Mouse (Mus musculus): ENCODE measurements around the gene Rfx3. TPM values are rescaled to one million over a fixed set of nuclear protein-coding genes. Genes with fewer than 3 reads are reported as not detected.

The Rfx3 gene
- 12.5 and 12.7 TPM in 2 replicates for polyA plus RNA-seq (2015; fragmentation: Nextera tagmentation; extraction: Ambion mirVana)

DNA sequence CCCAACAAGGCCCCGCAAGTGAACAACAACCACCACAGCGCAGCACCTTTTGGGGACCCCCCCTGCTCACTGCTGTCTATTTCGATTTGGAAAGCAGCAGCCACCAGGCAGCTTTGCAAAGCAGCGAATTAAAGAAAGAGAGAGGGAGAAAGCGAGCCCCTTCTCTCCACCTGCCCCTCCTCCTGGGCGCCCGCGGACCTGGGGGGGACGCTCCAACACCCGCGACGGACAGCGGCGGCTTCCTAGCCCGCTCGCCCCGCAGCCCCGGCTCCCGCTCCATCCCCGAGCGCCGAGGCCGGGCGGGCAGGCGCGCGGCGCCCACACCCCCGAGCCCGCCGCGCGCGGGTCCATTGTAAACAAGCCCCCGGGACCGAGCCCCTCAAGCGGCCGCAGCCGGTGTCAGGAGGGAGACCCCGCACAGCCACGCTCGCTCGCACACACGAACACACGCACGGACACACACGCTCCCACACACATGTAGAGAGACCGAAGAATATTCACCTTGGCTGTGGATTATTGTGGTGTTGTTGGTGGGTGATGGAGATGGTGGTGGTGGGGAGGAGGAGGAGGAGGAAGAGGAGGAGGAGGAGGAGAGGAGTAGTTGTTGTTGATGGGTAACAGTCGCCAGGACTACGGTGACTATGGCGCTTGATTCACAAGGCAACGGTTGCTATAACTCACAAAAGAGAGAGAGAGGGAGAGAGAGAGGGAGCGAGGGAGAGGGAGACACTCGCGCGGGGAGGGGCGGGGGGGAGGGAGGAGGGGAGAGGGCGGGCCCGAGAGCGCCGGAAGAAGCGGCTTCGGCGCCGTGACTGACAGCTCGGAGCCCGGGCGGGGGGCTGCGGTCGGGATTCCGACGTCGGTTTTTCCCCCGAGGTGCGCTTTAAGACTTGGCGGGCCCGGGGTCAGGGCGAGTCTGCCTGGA lies at the start of gene Rfx3:
Gene Rfx3, minus strand, starts transcription at position 696 of the 925 bp plus-strand sequence.
- Histone ChIP-seq H3K4me2 (peak within 1 kb of the TSS; percentile 84), H3K36me3 (no peaks in the 10 kb centered on the region), H3K27me3 (no peaks in the 10 kb centered on the region), H3K4me3 (replicated peaks) (peak within 1 kb of the TSS; percentile 97), H3K4me1 (peaks cover 4% of the 10 kb centered on the region), H3K9me3 (replicated peaks) (no peaks in the 10 kb centered on the region), H3K27ac (peak within 1 kb of the TSS; percentile 100), H3K9ac (peak within 1 kb of the TSS; percentile 95)
- 0% methylated on average over 59 of the region's 78 CpGs for WGBS
- peak; percentile 92 for ATAC-seq (replicated peaks; ENCODE audit: low FRiP score)

DNA sequence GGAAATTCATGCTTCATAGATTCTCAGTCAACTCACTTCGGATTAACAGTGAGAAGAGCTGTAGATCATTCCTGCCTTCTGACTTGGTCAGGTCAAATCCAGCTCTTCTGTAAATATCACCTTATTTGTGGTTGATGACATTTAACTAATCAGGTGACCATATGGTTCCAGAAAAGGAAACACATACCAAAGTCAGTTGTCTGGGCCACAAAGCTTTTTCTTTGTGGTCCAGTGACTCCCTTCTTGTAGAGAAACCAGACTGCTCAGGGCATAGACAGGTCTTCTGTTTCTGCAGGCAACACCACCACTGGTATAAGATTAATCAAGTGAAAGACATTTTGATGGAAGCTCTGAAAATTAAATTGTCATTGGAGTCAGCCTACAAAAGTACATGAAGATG lies 41.1 kb upstream of the Rfx3 start:
- ATAC-seq (replicated peaks; ENCODE audit: low FRiP score) = no peak
- H3K36me3 ChIP-seq = no peaks in the 10 kb centered on the region
- H3K27ac ChIP-seq = no peak overlapping the region
- H3K27me3 ChIP-seq = no peaks in the 10 kb centered on the region
- H3K4me2 ChIP-seq = no peak overlapping the region
- no peaks in the 10 kb centered on the region for H3K4me1 ChIP-seq
- no peak overlapping the region for H3K4me3 ChIP-seq (replicated peaks)
- no peak overlapping the region for H3K9ac ChIP-seq
- no peaks in the 10 kb centered on the region for H3K9me3 ChIP-seq (replicated peaks)
- WGBS = 44% methylated on average over 1 of the region's 1 CpGs

DNA sequence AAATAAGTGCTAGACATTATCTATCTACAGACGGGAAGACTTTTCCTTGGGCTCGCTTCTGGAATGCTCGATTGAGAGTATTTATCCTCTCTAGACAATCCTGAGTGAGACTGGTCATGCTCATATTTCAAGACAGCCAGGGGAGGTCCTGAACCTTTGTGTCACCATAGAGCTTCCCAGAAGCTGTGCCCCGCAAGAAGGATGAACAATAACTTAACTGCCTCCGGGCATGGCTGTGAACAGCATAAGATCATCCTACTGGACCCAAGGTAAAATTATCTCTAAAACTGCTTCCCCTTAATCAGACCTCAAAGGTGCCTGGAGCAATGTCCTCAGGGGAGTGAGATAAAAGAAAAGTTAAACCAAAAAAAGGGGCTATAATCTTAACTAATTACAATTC lies 40.6 kb upstream of the Rfx3 start:
- Histone ChIP-seq H3K4me3 (replicated peaks) (no peak overlapping the region), H3K36me3 (no peaks in the 10 kb centered on the region), H3K4me2 (no peak overlapping the region), H3K27me3 (no peaks in the 10 kb centered on the region), H3K27ac (no peak overlapping the region), H3K9me3 (replicated peaks) (no peaks in the 10 kb centered on the region), H3K4me1 (no peaks in the 10 kb centered on the region), H3K9ac (no peak overlapping the region)
- 73% methylated on average over 5 of the region's 5 CpGs for WGBS
- ATAC-seq (replicated peaks; ENCODE audit: low FRiP score) = no peak

DNA sequence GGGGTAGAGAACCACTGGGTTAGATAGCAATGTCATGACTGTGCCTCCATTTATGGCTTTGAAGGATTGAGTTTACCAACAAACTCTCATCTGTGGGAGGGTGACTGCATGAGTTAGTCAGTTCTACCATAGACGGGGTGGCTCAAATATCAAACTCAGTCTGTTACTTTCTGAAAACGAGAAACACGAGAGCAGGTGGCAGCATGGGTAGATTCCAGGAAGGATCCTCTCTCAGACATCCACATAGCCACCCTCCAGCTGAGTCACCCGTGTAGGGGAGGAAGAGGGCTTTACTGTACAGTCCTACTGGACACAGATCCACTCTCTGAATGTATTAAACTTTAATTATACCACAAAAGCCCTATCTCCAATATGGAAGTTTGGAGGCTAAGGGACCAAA lies 38.3 kb upstream of the Rfx3 start:
- ATAC-seq (replicated peaks; ENCODE audit: low FRiP score) = no peak
- Histone ChIP-seq H3K27me3 (no peaks in the 10 kb centered on the region), H3K27ac (no peak overlapping the region), H3K9ac (no peak overlapping the region), H3K36me3 (no peaks in the 10 kb centered on the region), H3K4me2 (no peak overlapping the region), H3K9me3 (replicated peaks) (no peaks in the 10 kb centered on the region), H3K4me1 (no peaks in the 10 kb centered on the region), H3K4me3 (replicated peaks) (no peak overlapping the region)
- WGBS = 88% methylated on average over 4 of the region's 4 CpGs

DNA sequence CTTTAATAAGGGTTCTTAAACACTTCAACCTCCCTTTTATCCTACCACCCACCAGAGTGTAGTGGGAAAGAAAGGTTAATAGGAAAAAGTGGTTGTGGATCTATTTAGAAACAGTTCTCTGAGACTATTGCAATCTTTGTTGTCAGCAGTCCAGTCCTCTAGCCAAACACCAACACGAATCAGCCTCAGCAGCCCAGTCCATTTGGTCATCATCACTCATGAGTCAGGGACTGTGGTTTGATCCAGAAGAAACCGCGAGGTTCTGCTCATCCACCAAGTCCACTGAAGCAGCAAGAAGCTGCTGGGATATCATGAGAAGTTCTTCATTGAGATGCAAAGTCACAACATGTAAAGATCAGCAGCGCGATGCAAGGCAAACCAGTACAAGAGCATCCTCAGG lies 35.8 kb upstream of the Rfx3 start:
- ATAC-seq (replicated peaks; ENCODE audit: low FRiP score) = no peak
- Histone ChIP-seq H3K4me2 (no peak overlapping the region), H3K4me3 (replicated peaks) (no peak overlapping the region), H3K36me3 (no peaks in the 10 kb centered on the region), H3K9ac (no peak overlapping the region), H3K4me1 (no peaks in the 10 kb centered on the region), H3K27me3 (no peaks in the 10 kb centered on the region), H3K27ac (no peak overlapping the region), H3K9me3 (replicated peaks) (no peaks in the 10 kb centered on the region)
- WGBS = 80% methylated on average over 5 of the region's 5 CpGs

DNA sequence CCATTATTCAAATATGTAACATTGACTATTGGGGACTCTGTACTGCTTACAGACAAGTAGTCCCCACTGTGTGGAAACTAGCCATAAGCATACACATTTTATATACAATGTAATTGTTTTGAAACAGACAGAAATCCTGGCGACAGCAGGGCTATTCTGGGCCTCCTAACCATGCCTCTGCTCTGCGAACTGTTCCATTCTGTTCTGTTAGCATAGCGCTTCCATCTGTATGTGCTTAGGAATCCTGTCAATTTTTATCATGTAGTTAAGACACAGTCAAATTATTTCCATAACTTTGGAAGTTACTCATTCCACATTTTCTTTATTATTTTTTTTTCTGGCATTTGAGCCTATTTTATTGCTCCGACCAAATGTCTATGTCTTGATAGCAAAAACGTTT lies 34.0 kb upstream of the Rfx3 start:
- 76% methylated on average over 5 of the region's 5 CpGs for WGBS
- Histone ChIP-seq H3K4me1 (no peaks in the 10 kb centered on the region), H3K9ac (no peak overlapping the region), H3K27ac (no peak overlapping the region), H3K4me2 (no peak overlapping the region), H3K9me3 (replicated peaks) (no peaks in the 10 kb centered on the region), H3K4me3 (replicated peaks) (no peak overlapping the region), H3K27me3 (no peaks in the 10 kb centered on the region), H3K36me3 (no peaks in the 10 kb centered on the region)
- ATAC-seq (replicated peaks; ENCODE audit: low FRiP score) = no peak

DNA sequence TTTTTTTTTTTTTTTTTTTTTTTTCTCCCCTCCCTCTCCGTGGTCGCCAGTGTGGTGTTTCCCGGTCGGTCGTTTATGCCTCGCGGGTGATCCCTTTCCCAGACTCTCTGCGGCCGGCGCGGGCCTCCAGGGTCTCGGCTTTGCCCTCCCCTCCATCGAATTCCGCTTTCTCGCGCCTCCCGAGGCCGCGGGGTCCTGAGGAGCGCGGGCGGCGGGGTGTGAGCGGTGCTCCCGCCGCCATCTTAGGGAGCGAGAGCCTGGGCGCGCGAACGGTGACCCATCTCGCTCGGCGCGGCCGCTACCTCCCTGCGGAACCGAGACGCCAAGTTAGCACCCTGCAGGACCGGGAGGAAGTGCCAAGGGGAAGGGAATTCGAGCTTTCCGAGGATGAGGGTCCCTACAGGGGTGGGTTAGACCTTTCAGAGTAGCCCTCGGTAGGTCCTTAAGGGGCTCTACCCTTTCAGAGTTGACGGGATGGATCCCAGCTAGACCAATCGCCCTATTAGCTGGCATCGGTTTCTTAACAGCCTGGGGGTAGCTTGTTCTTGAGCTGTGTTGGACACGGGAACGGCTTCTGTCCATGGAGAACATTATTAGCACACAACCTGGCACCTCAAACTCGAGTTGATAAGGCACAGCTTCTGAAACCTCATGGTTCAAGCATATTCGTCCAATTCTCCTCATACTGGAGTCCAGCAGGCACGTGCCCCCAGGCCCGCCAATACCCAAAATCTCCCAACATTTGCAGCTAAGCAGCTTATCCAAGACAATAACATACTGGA lies 943 bp upstream of the Rfx3 start:
- Histone ChIP-seq H3K4me2 (peak overlapping the region; percentile 84), H3K27ac (peak overlapping the region; percentile 100), H3K27me3 (no peaks in the 10 kb centered on the region), H3K4me1 (peaks cover 4% of the 10 kb centered on the region), H3K9ac (peak overlapping the region; percentile 95), H3K36me3 (no peaks in the 10 kb centered on the region), H3K4me3 (replicated peaks) (peak overlapping the region; percentile 97), H3K9me3 (replicated peaks) (no peaks in the 10 kb centered on the region)
- WGBS = under 1% methylated on average over 52 of the region's 52 CpGs
- peak; percentile 72 for ATAC-seq (replicated peaks; ENCODE audit: low FRiP score)

DNA sequence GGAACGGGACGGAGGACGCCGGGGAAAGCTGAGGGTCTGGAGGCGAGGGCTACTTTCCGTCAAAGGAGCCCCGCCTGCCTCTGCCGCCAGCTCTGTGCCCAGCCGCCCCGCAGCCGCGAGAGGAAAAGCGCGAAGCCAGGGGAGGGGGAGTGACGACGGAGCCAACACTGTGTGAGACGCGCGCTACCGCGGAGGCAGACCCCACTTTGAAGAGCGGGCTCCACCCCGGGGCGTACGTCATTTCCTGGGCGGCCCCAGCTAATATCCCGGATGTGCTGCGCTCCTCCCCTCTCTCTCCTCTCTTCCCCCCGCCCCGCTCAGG lies 391 bp upstream of the Rfx3 start:
- H3K27me3 ChIP-seq = no peaks in the 10 kb centered on the region
- under 1% methylated on average over 28 of the region's 30 CpGs for WGBS
- H3K4me1 ChIP-seq = peaks cover 4% of the 10 kb centered on the region

DNA sequence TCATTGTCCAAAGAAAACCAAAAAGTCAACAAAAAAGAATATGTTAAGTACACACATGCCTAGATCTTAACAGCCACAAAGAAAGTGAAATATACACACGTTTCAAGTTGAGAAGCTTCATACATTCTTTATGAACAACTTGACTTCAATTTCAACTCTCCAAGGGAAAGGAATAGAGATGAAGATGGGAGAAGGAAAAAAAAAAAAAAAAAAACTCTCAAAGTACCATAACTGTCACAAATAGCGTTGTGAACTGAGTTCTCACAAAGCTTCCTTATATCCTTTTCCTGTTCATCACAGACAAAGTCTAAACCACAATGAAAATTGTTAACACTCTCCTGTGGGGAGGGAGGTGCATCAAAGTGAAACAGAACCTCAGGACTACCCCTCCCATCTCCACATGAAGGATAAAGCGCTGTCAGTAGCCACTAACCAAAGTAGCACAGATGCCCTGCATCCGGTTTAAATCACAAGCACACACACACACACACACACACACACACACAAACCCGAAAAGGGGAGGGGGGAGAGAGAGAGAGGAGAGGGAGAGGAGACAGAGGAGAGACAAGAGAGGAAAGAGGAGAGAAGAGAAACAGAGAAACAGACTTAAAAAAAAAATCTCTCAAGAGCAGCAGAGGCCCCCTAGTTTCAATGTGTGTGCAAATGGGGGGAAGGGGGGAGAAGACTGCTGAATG lies 1.2 kb downstream of the Rfx3 start:
- Histone ChIP-seq H3K4me3 (replicated peaks) (peak overlapping the region; percentile 97), H3K9me3 (replicated peaks) (no peaks in the 10 kb centered on the region), H3K27ac (peak overlapping the region; percentile 100), H3K27me3 (no peaks in the 10 kb centered on the region), H3K9ac (peak overlapping the region; percentile 95), H3K36me3 (no peaks in the 10 kb centered on the region), H3K4me1 (peaks cover 4% of the 10 kb centered on the region), H3K4me2 (peak overlapping the region; percentile 69)
- no peak for ATAC-seq (replicated peaks; ENCODE audit: low FRiP score)
- under 1% methylated on average over 5 of the region's 5 CpGs for WGBS

More for the DNA sequence above, 391 bp upstream of the Rfx3 start:
- H3K9ac ChIP-seq = peak overlapping the region; percentile 95
- peak overlapping the region; percentile 100 for H3K27ac ChIP-seq
- no peaks in the 10 kb centered on the region for H3K9me3 ChIP-seq (replicated peaks)
- ATAC-seq (replicated peaks; ENCODE audit: low FRiP score) = peak; percentile 99
- no peaks in the 10 kb centered on the region for H3K36me3 ChIP-seq
- peak overlapping the region; percentile 84 for H3K4me2 ChIP-seq
- H3K4me3 ChIP-seq (replicated peaks) = peak overlapping the region; percentile 97

DNA sequence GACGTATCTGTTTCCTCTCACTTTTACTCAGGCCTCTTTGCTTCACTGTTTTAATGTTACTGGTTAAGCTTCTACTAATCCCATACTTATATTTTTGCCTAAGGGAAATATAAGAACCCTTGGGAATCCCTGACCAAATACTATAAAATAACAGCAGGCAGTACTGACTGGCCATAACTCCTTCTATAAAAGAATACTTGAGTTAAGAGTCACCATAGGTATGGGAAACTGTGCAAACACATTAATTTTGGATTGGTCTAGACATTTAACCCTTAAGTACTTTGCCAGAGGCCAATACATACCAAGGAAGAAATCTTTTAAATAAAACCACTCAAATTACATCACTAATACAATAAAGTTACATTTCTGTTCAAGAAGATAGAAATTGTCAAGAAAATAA lies 6.8 kb downstream of the Rfx3 start:
- H3K4me3 ChIP-seq (replicated peaks) = no peak overlapping the region
- 38% methylated on average over 1 of the region's 1 CpGs for WGBS
- H3K9me3 ChIP-seq (replicated peaks) = no peaks in the 10 kb centered on the region
- ATAC-seq (replicated peaks; ENCODE audit: low FRiP score) = no peak
- H3K4me2 ChIP-seq = no peak overlapping the region
- H3K4me1 ChIP-seq = no peaks in the 10 kb centered on the region
- H3K36me3 ChIP-seq = no peaks in the 10 kb centered on the region
- no peaks in the 10 kb centered on the region for H3K27me3 ChIP-seq
- no peak overlapping the region for H3K27ac ChIP-seq
- H3K9ac ChIP-seq = no peak overlapping the region

DNA sequence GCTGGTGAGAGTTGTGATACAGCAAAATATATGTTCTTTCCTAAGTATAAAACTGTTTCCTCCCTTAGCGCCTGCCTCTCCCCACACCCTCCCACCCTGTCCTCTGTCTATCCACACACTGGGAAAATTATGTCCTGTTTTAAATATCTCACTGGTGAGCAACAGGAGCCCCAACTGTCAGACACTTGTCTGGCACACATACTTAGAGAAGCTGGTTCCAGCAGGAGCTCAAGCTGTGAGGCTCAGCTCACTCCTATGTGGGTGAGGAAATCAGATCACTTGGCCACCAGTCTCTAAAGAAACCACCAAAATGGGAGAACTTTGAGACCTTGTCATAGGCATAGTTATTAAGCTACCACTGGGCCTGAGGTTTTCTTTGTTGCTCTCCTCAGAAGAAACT lies 7.5 kb downstream of the Rfx3 start:
- Histone ChIP-seq H3K27ac (no peak overlapping the region), H3K36me3 (no peaks in the 10 kb centered on the region), H3K9me3 (replicated peaks) (no peaks in the 10 kb centered on the region), H3K4me1 (no peaks in the 10 kb centered on the region), H3K27me3 (no peaks in the 10 kb centered on the region), H3K4me2 (no peak overlapping the region), H3K4me3 (replicated peaks) (no peak overlapping the region), H3K9ac (no peak overlapping the region)
- WGBS = 70% methylated on average over 1 of the region's 1 CpGs
- ATAC-seq (replicated peaks; ENCODE audit: low FRiP score) = no peak

DNA sequence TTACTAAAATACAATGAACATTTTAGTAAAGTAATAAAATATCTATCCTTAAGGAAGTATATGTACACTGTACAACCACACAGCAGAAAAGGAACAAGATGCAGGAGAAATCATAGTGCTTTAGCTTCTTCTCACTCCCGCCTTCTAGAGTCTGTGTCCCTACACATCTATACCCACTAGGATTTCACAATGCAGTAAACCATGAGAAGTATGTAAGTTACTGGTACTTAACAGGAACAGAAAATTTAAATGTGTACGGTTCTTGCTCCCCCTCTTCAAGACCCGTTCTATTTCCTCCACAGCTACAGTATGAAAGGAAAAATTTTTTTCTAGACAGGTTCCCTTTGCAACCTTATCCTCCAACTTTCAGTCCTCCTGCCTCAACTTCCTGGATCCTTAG lies 8.3 kb downstream of the Rfx3 start:
- H3K9ac ChIP-seq = no peak overlapping the region
- H3K9me3 ChIP-seq (replicated peaks) = no peaks in the 10 kb centered on the region
- no peak overlapping the region for H3K4me2 ChIP-seq
- H3K27ac ChIP-seq = no peak overlapping the region
- no peaks in the 10 kb centered on the region for H3K27me3 ChIP-seq
- no peak overlapping the region for H3K4me3 ChIP-seq (replicated peaks)
- no peaks in the 10 kb centered on the region for H3K4me1 ChIP-seq
- no peak for ATAC-seq (replicated peaks; ENCODE audit: low FRiP score)
- 80% methylated on average over 3 of the region's 3 CpGs for WGBS
- H3K36me3 ChIP-seq = no peaks in the 10 kb centered on the region

All from kidney, embryonic 15.5 days (tissue).